Comparison of ENCODE assay signal across 8 mouse cellular contexts in the genomic region with DNA sequence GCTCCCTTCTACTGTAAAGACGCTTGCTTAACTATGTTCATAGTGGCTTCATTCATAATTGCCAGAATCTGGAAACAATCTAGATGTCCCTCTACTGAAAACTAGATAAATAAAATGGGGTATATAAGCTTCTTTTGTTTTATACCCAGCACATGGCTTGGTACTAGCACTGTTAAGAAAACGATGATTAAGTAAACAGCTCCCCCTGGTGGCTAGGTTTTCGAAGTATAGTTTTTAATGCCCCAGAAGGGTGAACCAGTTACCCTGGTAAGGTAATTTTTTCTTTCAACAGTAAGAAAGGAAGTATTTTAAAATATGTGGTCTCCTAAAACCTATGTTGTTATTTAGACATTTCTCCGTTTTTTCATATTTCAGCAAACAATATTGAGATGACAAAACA. TPM values are rescaled to one million over a fixed set of nuclear protein-coding genes. Genes with fewer than 3 reads are reported as not detected.
A peak's percentile ranks its signal among the peaks of the same experiment; 100 is the strongest.
DNase-seq lines count a peak whose midpoint lies in the region; ATAC-seq and TF ChIP-seq lines count a peak whose summit lies in the region.

No protein-coding gene starts in this region.

- CTCF ChIA-PET in Patski (lab: Charles Lee): interaction anchor here (0.7 to 1.8 kb wide), 8 partner anchors 9 to 231 kb away, joined by 3 to 4 read pairs (median 3); a partner anchor contains a TSS

- POLR2A ChIA-PET in Patski (lab: Charles Lee): no interaction called here

- TF ChIP-seq CTCF in layer of hippocampus, adult 2 months (conservative IDR thresholded peaks at IDR 0.05): peak; percentile 70
- TF ChIP-seq CTCF in Patski (IDR thresholded peaks at IDR 0.05): peak; percentile 48

- in situ Hi-C loops in Patski (cut with MboI; ENCODE audit: low pct_unique_long_range_greater_than_20kb): loop anchor here (5.0 kb wide), 1 partner anchor 230 kb away; no protein-coding TSS in a partner anchor

- H3K4me3 ChIP-seq in layer of hippocampus, adult 2 months: no peak overlapping the region

- H3K27me3 ChIP-seq in Patski: peaks cover 3% of the 10 kb centered on the region

- ATAC-seq in Patski: no peak

- no peak overlapping the region for H3K27ac ChIP-seq in layer of hippocampus, adult 2 months

- DNase-seq in cerebellum, adult 18-20 months: peak; percentile 17 to 31
- DNase-seq in cerebellum, postnatal 4 days (ENCODE audit: low spot score in 2 of 2): no peak
- DNase-seq in layer of hippocampus, adult 2 months (ENCODE audit: low spot score in 2 of 2): no peak
- no peak for DNase-seq in layer of hippocampus, postnatal 36 days
- no peak for DNase-seq in Patski (ENCODE audit: low read depth, low spot score)
- peak; percentile 1 for DNase-seq in hindlimb bud, embryonic 11.5 days (ENCODE audit: extremely low spot score, low read depth, low spot score)
- peak; percentile 2 for DNase-seq in spleen, adult 12 weeks (ENCODE audit: low spot score)
- DNase-seq in urinary bladder, adult 2 months (ENCODE audit: low spot score): no peak

RNA-seq across cellular contexts. Expression of a gene that starts 58.0 kb away (rescaled TPM):
- total RNA-seq in layer of hippocampus, adult 2 months (2021): 10 to 100 TPM; 22.3 to 24.8 TPM
- total RNA-seq in layer of hippocampus, postnatal 36 days (2021): 10 to 100 TPM; 20.2 to 22.5 TPM
- polyA plus RNA-seq in Patski (2021): 14.5 TPM
- 12.3 and 12.6 TPM in 2 replicates for polyA plus RNA-seq in urinary bladder, adult 2 months (2012; rRNA removed)

Comparison
In these comparisons a context has a peak if more than half of its experiments do, and no peak if none do; other contexts are left out.
1. DNase-seq: peak in cerebellum, adult 18-20 months (2 of 2), hindlimb bud, embryonic 11.5 days (single experiment) and spleen, adult 12 weeks (single experiment); none in cerebellum, postnatal 4 days (0 of 2), layer of hippocampus, adult 2 months (0 of 2), layer of hippocampus, postnatal 36 days (0 of 2), Patski (single experiment) and urinary bladder, adult 2 months (single experiment).